Mouse (Mus musculus): ENCODE measurements around the gene Mrgprb8.
"Not testable (repeated sequence)": the region's sequence is repeated elsewhere in the genome, so short reads cannot be mapped to it uniquely, and the experiment has no call there.

The Mrgprb8 gene

GRCm38 (mm10) chr7:48388226-48388625 lies at the start of gene Mrgprb8:
Gene Mrgprb8, plus strand, starts transcription at chr7:48388526.
- no peak for DNase-seq (ENCODE audit: low spot score)

DNA sequence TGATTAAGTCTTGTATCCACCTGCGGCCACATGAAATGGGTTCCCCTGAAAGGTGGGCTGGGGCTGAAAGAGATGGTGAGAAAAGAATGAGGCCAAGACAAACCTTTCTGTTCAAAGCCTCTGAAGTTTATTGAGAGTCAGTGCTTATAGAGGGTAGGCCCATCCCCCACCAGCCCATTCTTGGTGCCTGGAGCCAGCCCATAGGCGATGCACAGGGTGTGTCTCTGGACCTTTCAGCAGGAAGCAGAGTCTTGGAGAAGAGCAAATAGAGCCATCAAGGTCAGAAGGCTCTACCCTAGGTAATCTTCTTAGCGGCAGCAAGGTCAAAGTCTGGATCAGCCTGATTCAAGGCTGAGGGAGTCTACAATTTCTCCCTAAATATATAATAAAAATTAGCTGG lies 47.6 kb downstream of the Mrgprb8 start:
- not testable (repeated sequence) for DNase-seq (ENCODE audit: low spot score)

- DNase-seq (ENCODE audit: low spot score), result no peak
Observed at GRCm38 (mm10) chr7:48436581-48436980, 48.3 kb downstream of the Mrgprb8 start.

Data from yolk sac, embryonic 10.5 days (tissue).